Mouse (Mus musculus): ENCODE measurements around the gene Gm45753.

Gm45753 gene

GRCm38 (mm10) chr8:45277453-45277852 lies 30.8 kb downstream of the Gm45753 start:
- in situ Hi-C loops (cut with MboI, MseI) = no loop called here

DNA sequence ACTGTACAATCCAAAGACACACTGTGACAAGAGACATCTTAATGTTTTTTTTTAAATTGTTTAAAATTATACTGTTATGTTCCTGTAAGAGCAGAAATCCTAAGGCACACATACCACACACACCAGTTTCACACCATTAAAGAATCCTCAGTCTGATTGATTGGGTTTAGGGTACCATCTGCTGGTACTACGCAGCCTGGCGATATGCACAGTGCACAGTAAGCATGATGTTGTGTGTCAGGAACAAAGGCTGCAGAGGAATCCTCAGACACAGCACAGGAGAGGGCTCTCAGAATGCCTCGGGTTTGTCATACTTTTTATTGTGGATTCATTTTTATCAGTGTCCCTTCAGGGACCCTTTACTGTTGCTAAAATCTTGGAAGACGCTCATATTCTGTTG lies 33.9 kb downstream of the Gm45753 start:
- in situ Hi-C loops (cut with MboI, MseI) = no loop called here

- in situ Hi-C loops (cut with MboI, MseI) = no loop called here
Observed at GRCm38 (mm10) chr8:45269056-45269455, 39.2 kb downstream of the Gm45753 start.

DNA sequence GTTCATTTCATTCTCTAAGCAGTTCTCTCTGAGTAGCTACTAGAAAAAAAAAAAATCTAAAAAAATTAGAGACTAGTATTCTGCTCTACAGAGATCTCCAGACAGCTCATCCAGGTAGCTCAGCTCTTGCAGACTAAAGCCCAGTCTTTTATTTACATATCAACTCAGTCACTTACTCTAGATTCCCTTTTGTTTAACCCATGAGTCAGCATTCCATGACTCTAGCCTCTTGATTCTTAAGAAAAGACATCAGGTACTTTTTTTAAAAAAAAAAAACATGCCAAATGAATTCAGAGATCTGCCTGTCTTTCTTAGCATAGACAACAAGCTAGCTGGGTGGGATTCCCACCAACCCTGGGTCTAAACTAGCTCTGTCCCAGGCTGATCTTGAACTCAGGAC lies 39.8 kb downstream of the Gm45753 start:
- in situ Hi-C loops (cut with MboI, MseI) = no loop called here

DNA sequence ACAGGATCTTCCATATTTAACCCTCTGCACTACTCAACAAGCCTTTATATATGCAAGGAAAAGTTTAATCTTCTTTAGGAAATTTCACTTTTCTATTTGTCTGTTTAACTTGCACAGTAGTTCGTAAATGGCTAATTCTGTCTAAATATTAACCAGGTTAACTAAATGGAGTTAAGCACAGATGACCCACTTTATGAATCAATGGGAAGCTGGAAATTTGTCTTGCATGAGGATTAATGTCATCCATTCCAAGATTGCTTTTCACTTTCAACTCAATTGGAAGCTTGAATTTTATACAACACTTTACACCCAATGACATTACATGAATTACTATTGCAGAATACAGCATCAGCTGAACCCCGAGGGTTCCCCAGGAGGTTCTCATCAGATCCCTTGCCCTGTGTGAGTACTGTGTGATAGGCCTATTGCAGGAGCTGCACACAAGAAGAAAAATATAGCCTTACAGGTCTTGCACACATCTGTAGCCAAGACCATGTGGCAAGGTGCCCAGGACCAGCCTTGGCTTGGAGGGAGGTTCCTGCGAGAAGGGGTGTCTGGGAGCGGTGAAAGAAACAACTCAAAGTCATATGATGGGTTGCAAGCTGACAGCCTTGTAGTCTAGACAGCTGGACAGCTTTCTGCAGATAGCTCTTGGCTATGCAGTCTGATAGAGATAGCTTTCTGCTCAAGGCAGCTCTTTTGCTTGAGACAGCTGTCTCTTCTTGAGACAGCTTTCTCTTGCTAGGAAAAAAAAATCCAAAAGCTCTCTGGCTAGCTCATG lies 40.5 kb downstream of the Gm45753 start:
- in situ Hi-C loops (cut with MboI, MseI) = no loop called here

DNA sequence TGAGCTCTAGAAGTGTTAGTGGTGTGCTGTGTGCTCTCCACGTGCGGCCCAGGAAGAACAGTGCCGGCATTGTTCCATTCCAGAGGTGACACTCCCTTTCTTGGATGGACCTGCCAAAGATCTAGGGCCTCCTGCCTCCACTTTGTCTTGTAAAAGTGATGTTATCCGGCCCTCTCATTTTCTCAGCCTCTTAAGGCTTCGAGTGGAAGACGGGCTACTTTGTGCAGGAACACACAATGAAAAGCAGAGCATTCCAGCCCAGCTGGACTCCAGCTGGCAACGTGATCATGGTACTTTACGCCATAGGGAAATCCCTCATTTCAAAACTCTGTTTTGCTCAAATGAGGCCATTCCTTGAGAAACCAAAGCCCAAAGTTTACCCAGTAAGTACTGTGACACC lies 41.3 kb downstream of the Gm45753 start:
- in situ Hi-C loops (cut with MboI, MseI) = no loop called here

DNA sequence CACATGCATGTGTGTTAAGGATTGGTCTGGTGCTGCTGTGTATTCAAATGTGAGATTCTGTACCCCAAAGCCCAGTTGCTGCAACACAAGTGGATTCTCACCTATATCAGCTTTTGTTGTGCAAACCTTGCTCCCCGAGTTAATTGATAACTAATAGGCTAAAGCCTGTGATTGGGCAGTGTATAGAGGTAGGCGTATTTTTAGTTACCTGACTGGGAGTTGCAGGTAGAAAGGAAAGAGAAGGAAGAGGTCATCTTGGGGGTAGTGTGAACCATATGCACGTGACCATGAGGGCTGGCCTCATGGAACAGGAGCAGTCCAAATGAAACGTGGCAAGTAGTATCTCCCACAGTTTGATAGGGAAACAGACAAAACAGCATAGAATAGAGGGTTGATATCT lies 43.3 kb downstream of the Gm45753 start:
- in situ Hi-C loops (cut with MboI, MseI) = no loop called here

- in situ Hi-C loops (cut with MboI, MseI) = no loop called here
Observed at GRCm38 (mm10) chr8:45262851-45263250, 45.4 kb downstream of the Gm45753 start.

DNA sequence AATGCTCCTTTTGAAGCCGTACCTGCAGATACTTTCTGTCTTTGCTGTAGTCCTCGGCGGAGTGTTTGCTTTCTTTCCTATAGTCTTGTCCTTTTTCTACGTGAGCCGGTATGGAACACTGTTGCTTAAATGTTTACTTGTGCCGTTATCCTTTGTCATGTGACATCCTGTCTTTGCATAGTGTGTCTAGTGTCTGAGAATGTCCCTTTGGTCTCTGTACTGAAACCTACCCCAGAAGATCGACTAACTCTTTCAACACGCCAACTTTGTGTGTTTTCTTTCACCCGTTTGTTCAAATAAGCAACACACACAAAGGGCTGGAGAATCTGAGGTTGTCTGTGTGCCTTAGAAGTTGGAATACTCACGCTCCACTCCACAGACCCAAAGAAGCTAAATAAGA lies 46.3 kb downstream of the Gm45753 start, which contains the start of gene F11:
Gene F11 (minus strand): TSS at position 112 of the 400 bp plus-strand sequence.
- in situ Hi-C loops (cut with MboI, MseI) = no loop called here

GRCm38 (mm10) chr8:45258421-45258820 lies 49.8 kb downstream of the Gm45753 start:
- in situ Hi-C loops (cut with MboI, MseI) = loop anchor here (10.0 kb wide), 1 partner anchor 276 kb away; no protein-coding TSS in a partner anchor

DNA sequence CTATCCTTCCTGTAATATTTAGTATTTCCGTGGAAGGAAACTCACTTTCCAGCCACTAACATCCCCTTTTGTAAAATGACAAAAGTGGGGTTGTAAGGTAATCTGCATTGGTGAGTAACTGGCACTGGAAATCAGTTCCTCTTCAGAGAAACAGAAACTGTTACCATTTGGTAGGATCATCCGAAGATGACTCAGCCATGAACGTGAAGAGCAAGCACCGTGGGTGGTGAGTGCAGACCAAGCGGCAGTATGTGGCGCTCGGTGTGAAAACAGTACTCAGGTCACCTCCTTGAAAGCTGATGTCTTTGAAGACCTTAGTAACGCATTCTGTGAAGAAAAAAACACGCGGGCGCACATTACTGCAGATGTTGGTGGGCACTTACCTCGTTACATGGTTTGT lies 53.2 kb downstream of the Gm45753 start:
- in situ Hi-C loops (cut with MboI, MseI) = loop anchor here (10.0 kb wide), 1 partner anchor 280 kb away; no protein-coding TSS in a partner anchor

GRCm38 (mm10) chr8:45254194-45254842 lies 53.9 kb downstream of the Gm45753 start:
- in situ Hi-C loops (cut with MboI, MseI) = loop anchor here (10.0 kb wide), 1 partner anchor 280 kb away; no protein-coding TSS in a partner anchor

- in situ Hi-C loops (cut with MboI, MseI) = loop anchor here (10.0 kb wide), 1 partner anchor 281 kb away; no protein-coding TSS in a partner anchor
Observed at GRCm38 (mm10) chr8:45253586-45253985, 54.7 kb downstream of the Gm45753 start.

DNA sequence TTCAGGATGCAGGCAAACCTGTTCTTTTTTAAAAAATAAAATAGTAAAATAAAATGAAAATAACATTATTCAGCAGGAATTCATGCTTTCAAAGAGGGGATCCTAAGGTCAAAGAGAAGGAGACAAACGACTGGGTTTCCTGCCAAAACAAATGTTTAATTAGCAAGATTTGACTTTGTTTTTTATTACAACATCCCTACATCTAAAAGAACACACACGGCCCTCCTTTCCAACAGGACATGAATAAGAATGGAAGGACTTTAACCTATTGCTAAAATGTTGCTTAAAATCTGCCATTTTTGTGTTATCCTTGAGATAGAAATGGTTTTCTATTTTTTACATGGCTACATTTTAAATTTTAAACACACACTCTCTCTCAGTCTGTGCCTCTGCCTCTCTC lies 55.2 kb downstream of the Gm45753 start:
- in situ Hi-C loops (cut with MboI, MseI) = loop anchor here (10.0 kb wide), 1 partner anchor 282 kb away; no protein-coding TSS in a partner anchor

- in situ Hi-C loops (cut with MboI, MseI) = no loop called here
Observed at GRCm38 (mm10) chr8:45246307-45246706, 62.0 kb downstream of the Gm45753 start.

- in situ Hi-C loops (cut with MboI, MseI) = no loop called here
Observed at GRCm38 (mm10) chr8:45239363-45239762, 68.9 kb downstream of the Gm45753 start.

DNA sequence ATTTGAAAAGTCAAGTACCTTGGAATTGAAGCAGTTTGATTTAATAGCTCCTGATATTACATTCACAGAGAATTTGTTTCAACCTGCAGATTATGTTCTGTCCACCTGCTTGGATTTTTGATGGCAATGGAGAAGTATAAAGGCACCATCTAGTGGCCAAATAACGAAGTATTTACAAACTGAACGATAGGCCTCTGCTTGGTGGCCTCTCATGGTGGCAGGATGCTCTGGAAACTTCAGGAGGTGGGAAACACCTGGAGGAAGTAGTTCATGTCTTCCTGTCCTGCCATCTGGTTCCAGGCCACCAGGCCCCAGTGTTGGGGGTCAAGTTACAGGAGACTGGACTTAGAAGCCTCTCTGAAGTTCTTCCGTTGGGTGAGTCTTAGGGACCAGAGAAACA lies 70.0 kb downstream of the Gm45753 start:
- in situ Hi-C loops (cut with MboI, MseI) = no loop called here

DNA sequence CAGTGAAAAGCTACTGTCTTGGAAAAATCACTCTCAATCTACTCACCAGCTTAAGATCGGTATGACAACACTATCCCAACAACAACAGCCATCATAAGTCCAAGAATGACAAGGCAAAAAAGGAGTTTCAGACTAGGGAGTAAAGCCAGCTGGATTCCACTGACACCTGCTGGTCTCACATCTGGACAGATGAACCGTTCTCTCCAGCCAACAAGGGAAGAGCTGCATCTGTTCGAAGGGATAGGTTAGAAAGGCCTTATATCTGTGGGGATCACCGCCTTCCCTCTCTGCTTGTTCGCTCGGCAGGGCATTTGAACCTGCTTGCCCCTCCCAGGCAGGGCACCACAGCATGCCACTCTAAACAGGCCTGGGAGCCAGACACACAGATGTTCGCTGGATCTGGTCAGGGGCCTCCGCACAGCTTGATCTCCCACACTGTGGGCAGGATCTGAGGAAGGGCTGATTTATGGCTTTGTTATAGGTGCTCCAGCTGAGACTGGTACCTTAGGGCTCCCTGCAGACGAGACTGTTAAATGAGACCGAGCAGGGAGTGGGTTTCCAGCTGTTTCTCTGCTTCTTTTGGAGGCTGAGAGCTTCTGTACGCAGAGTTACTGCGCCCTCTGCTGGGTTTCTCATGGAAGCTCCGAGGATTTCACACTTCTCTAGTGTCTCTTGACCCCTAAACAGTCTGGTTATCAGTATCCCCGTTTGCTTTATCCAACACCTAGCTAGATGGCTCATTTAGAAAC lies 71.9 kb downstream of the Gm45753 start:
- in situ Hi-C loops (cut with MboI, MseI) = no loop called here

- in situ Hi-C loops (cut with MboI, MseI) = no loop called here
Observed at GRCm38 (mm10) chr8:45235228-45235627, 73.0 kb downstream of the Gm45753 start.

- in situ Hi-C loops (cut with MboI, MseI) = no loop called here
Observed at GRCm38 (mm10) chr8:45233256-45233655, 75.0 kb downstream of the Gm45753 start.
